Mouse (Mus musculus) bone marrow, adult 2 months (tissue): ENCODE results near the gene Znhit3. TPM values are rescaled to one million over a fixed set of nuclear protein-coding genes. Genes with fewer than 3 reads are reported as not detected.

Experiments used
- H3K27ac ChIP-seq: fragments of 200-500 bp; 2 replicates; pipeline ENCODE4 v1.5.1; 2012; ENCODE audit warnings: low read depth, mild to moderate bottlenecking, control low read depth, inconsistent platforms, low read length; ENCODE audit not compliant: control insufficient read depth, poor library complexity, insufficient read depth
- H3K4me1 ChIP-seq: fragments of 200-500 bp; 2 replicates; pipeline ENCODE4 v1.6.1; 2011; ENCODE audit warnings: low read length; ENCODE audit not compliant: control insufficient read depth, insufficient read depth
- H3K4me3 ChIP-seq: fragments of 200-500 bp; replicated peaks from 2 replicates; pipeline ENCODE3; 2011; ENCODE audit warnings: mild to moderate bottlenecking, low read depth, low read length, control low read depth; ENCODE audit not compliant: control insufficient read depth
- CTCF ChIP-seq: fragments of 200-500 bp; IDR thresholded peaks from 2 replicates; pipeline ENCODE4 v1.5.1; 2011; ENCODE audit warnings: low read length, control low read depth; ENCODE audit not compliant: control insufficient read depth, insufficient read depth
- POLR2A ChIP-seq: fragments of 200-500 bp; IDR thresholded peaks from 2 replicates; pipeline ENCODE4 v1.6.1; 2011; ENCODE audit warnings: low read depth, mild to moderate bottlenecking, control low read depth, low read length, borderline replicate concordance; ENCODE audit not compliant: control insufficient read depth
- WGBS: fragments of 180-500 bp; shearing (Covaris S2); methylation state at CpG from one replicate; pipeline ENCODE4 v1.1.7; 2018; 5-methylcytosine and 5-hydroxymethylcytosine counted together
- polyA plus RNA-seq: library from polyadenylated mRNA; stranded (reverse); fragments of >200 nt; gene quantifications from 2 replicates; pipeline ENCODE4 v1.2.4, GENCODE M21; 2011; ENCODE audit warnings: low replicate concordance; ENCODE audit not compliant: missing spikeins, insufficient read depth, insufficient read length

Znhit3 gene
- polyA plus RNA-seq, 1 experiment: 24.5 TPM

DNA sequence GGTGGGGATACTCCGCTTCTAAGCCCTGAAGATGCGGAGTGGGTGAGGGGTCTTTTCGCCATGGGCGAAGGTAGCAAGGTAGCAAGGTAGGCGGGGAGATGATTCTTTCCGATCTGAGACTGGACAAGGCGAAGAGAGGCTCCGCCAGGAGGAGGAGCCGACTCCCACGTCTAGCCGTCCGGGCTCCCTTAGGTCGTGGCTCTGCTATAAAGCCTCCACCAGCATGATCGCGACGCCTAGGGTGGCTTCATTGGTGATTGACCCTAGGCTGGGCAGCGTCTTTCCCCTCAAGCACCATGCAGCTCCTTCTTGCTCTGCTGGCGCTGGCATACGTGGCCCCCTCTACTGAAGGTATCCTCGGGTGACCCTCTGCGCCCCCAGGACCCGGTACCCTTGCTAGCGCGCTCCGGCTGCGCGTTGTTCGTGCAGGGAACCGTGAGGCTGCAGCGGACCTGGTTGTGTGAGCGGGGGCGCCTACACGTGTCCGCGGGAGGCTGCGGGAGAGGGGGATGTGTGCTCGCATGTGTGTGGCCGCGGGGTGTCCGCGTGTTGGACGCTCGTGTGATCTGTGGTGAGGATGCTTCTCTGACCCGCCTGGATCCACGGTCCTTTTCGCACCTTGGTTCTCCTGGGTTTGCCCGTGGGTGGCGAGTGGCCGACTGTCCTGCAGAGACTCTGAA, 41.6 kb upstream of the Znhit3 start, which contains the start of gene Car4:
Car4 (plus strand) TSS at position 196 of the 680 bp plus-strand sequence.
- WGBS: 7% methylated on average over 49 of the region's 49 CpGs
- Histone ChIP-seq H3K27ac (no peak within 1 kb of the TSS), H3K4me1 (no peaks in the 10 kb centered on the region), H3K4me3 (no peak within 1 kb of the TSS)
- TF ChIP-seq CTCF (no peak), POLR2A (no peak)

DNA sequence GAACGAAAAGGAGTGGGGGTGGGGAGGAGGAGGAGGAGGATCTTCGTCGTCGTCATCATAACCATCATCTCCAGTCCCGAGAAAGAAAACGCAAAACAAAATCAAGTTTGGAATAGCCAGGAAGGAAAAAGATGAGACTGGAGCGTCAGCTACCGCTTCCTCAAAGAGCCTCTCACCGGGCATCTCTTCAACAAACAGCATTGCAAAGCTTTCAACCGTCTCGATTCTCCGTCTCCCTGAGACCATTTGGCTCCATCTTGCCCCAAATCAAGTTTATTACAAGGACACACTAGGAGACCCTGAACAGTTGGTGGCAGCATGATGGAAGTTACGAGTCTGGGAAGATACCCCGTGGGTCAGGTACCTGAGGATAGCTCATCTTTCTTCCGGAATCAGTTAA, 41.0 kb upstream of the Znhit3 start:
- no peaks in the 10 kb centered on the region for H3K4me1 ChIP-seq
- H3K4me3 ChIP-seq: no peak overlapping the region
- no peak for TF ChIP-seq CTCF
- TF ChIP-seq POLR2A: no peak
- WGBS: 8% methylated on average over 15 of the region's 15 CpGs
- H3K27ac ChIP-seq: no peak overlapping the region

DNA sequence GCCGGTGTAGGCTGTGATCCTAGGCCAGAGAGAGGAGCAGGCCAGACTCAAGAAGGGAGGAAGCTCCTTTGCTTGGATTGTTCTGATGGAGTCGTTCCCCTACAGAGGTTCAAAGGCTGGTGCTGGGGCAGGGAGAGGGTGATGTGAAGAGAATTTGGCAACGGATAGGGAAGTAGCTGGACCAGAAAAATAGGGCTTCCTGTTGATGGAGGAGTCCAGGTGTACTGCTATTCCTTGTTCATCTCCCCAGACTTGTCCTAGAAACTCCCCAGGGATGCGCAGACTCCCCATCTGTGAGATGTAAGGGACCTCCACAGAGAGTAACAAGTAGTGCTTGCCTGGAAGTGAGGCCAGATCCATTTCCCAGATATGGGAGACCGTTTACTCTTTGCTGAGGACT, 40.2 kb upstream of the Znhit3 start:
- TF ChIP-seq POLR2A: no peak
- no peak for TF ChIP-seq CTCF
- no peak overlapping the region for H3K4me3 ChIP-seq
- H3K27ac ChIP-seq: no peak overlapping the region
- 21% methylated on average over 5 of the region's 5 CpGs for whole genome bisulfite sequencing
- no peaks in the 10 kb centered on the region for H3K4me1 ChIP-seq

DNA sequence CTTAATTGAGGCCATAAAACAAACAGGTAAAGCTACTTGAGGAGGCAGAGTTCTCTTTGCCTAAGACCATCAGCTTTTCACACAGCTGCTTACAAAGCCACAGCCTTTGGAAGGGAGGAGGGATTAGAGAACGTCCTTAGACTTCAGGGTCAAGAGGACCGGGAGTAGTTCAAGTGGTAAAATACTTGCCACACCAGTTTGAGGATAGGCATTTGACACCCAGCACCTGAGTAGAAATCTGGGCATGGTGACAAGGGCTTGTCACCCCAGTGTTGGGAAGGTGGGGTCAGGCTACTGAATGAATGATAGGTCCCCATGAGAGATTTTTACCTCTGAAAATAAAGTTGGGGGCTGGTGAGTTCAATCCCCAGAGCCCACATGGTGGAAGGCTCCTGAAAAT, 36.4 kb upstream of the Znhit3 start:
- TF ChIP-seq POLR2A: no peak
- no peak for TF ChIP-seq CTCF
- 49% methylated on average over 2 of the region's 2 CpGs for WGBS
- peaks cover 1% of the 10 kb centered on the region; the same call in 1 of the 2 replicates for H3K4me1 ChIP-seq
- H3K27ac ChIP-seq: no peak overlapping the region
- H3K4me3 ChIP-seq: no peak overlapping the region

DNA sequence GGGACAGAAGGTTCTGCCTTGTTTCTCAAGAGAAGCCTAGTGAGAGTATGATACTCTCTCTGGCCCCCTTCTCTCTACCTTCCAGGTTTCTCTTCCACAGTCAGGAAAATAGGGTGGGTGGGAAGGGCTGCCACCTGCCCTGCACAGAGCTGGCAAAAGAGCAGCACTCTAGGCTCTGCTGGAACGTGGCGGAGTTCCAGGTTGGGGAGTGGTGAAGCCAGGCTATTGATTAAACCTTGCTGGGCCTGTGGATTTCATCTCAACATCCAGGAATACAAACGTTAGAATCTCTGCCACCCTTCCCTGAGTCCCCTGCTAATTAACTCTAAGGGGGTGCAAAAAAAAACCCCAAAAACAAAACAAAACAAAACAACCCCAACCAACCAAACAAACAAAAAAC, 32.4 kb upstream of the Znhit3 start:
- H3K4me1 ChIP-seq: peaks cover 3% of the 10 kb centered on the region
- H3K4me3 ChIP-seq: no peak overlapping the region
- 54% methylated on average over 3 of the region's 3 CpGs for WGBS
- H3K27ac ChIP-seq: no peak overlapping the region
- TF ChIP-seq POLR2A: no peak

DNA sequence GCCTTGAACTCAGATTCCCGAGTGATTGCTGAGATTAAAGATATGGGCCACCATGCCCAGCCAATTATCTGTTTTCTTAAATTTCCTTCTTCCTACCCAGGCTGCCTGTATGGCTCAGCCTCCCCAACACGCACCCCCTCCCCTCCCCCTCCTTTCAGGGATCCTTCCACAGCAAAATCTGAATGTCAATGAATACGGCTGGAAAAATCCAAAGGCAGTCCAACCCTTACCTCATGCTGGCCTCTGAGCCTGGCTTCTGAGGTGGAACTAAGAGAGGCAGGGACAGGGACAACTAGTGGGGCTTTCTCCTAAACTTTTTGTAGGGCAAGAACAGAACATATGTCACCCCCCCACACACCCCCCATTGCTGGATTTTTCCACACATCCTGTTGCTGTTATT, 31.9 kb upstream of the Znhit3 start:
- Histone ChIP-seq H3K4me1 (peaks cover 3% of the 10 kb centered on the region), H3K4me3 (no peak overlapping the region), H3K27ac (no peak overlapping the region)
- WGBS: 62% methylated on average over 3 of the region's 3 CpGs
- TF ChIP-seq POLR2A: no peak
- TF ChIP-seq CTCF: no peak

DNA sequence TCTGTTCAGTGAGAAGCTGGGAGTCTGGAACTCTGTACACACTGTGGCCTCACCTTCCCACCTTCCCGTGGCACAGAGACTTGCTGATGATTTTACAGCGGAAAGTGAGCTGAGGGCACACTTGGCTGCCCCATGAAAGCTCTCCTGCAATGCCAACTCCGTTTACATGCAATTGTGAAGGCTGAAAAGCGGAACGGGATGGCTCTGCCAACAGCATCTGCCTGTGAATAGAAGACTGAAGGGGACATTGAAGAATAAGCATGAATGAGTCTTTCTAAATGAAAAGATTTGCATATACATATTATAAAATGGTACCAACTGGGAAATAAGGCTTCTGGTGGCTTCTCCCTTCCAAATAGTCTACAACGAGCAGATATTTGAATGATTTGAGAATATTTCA, 31.0 kb upstream of the Znhit3 start:
- TF ChIP-seq POLR2A: no peak
- 71% methylated on average over 6 of the region's 6 CpGs for WGBS
- Histone ChIP-seq H3K4me1 (peaks cover 3% of the 10 kb centered on the region), H3K27ac (no peak overlapping the region), H3K4me3 (no peak overlapping the region)

DNA sequence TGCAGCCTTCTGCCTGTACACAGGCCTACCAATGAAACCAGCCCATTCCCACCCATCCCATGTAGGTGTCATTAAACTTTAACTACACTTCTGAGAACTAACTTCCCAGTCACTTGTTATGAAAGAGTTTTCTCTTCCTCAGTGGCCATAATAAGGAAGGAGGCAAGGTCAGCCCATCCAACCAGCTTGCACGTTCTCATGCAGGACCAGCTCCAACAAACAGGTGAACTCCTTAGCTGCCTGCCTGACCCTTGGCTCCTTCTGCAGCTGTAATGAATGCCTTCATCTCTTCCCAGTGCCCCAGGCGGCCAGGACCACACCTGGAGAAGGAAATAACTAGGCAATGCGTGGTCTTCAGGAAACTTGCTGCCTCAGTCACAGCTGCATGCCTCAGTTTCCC, 29.7 kb upstream of the Znhit3 start:
- peaks cover 3% of the 10 kb centered on the region for H3K4me1 ChIP-seq
- WGBS: 58% methylated on average over 3 of the region's 3 CpGs
- TF ChIP-seq POLR2A (no peak), CTCF (no peak)
- H3K4me3 ChIP-seq: no peak overlapping the region
- H3K27ac ChIP-seq: no peak overlapping the region

DNA sequence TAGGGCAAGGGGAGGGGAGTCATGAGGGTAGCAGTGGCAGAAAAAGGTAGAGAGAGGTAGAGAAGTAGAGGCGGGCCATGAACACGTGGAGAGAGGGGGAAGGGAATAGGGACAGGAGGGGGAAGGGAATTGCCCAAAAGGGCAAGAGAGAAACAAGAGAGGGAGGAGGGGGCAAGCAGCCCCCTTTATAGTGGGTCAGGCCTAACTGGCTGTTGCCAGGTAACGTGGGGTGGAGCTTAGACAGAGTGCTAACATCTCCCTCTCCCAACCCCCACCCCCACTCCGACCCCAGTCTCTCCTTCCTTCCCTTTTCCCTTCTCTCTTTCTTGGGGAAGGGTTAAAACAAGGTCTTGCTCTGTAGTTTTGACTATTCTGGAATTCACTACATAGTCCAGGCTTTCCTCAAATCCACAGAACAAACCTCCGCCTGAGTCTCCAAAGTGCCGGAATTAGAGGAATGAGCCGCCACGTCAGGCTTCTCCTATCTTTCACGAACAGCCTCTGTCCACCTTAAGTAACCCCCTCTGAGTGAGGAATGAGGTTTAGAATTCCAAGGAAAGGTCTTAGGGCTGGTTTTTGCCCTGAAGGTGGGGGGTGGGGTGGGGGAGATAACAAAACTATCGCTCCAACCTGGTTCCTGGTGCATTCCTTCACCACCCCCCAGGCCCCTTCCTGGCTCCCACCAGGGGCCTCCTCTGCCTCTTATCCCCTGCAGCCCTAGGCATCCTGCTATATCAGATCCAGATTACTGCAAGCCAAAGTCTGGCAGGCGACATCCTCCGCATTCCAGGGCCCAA, 28.7 kb upstream of the Znhit3 start:
- Histone ChIP-seq H3K4me3 (no peak overlapping the region), H3K4me1 (peaks cover 3% of the 10 kb centered on the region), H3K27ac (no peak overlapping the region)
- 12% methylated on average over 12 of the region's 12 CpGs for WGBS
- TF ChIP-seq POLR2A (no peak), CTCF (no peak)
